Mouse (Mus musculus): ENCODE results near the gene Chad.

DNA sequence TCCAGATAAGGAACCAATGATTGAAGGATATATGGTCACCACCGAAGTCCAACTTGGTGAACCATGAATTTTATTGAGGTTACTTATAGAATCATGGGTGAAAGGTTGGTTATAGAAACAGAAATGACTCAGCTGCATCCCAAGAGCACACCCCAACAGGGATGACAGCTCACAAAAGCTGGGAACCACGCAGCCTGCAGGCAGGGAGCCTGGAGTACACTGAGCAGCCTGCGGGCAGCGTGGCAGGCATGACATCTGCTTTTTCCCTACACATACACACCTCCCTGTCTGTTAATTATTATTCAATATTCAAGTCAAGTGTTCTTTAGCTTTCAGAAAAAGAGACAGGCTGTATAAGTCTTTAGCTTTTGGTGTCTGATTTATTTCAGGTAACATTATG, 49.8 kb downstream of the Chad start:
- TF ChIP-seq CTCF (IDR thresholded peaks at IDR 0.05; ENCODE audit: borderline replicate concordance, control insufficient read depth, extremely low read depth, insufficient read depth, low read length, poor library complexity) = no peak
- no peak for TF ChIP-seq POLR2A (IDR thresholded peaks at IDR 0.05; ENCODE audit: control insufficient read depth, extremely low read depth, insufficient read depth, low read length, poor library complexity)

All from thymus, adult 2 months (tissue).